Mouse (Mus musculus) forelimb bud, embryonic 11.5 days (tissue): ENCODE measurements around the gene Zdhhc21.
A peak's percentile ranks its signal among the peaks of the same experiment; 100 is the strongest.

ENCODE experiments used
- DNase-seq: peaks from one replicate; pipeline ENCODE4 v3.0.0-alpha.2; 2012; ENCODE audit warnings: low read depth, low spot score

Gene Zdhhc21

GRCm38 (mm10) chr4:82765513-82766216 lies 94.1 kb downstream of the Zdhhc21 start:
- no peak for DNase-seq

DNA sequence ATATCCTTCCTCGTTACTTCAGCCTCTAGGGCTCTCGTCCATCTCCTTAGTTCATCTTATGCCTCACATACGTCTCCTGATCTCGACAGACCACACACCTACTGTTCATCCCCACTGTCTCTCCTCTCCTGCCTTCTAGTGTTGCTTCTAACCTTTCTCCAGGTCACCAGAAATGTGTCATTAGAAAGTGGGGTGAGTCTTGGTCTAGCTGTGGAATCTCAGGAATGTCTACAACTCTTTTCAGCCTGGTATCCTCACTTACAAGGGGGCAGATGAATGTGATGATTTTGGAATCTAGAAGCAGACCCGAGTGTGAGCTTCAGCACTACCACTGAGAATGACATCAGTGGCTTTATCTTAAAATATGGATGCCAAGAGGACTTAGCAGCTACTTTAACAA lies 96.2 kb downstream of the Zdhhc21 start:
- no peak for DNase-seq

DNA sequence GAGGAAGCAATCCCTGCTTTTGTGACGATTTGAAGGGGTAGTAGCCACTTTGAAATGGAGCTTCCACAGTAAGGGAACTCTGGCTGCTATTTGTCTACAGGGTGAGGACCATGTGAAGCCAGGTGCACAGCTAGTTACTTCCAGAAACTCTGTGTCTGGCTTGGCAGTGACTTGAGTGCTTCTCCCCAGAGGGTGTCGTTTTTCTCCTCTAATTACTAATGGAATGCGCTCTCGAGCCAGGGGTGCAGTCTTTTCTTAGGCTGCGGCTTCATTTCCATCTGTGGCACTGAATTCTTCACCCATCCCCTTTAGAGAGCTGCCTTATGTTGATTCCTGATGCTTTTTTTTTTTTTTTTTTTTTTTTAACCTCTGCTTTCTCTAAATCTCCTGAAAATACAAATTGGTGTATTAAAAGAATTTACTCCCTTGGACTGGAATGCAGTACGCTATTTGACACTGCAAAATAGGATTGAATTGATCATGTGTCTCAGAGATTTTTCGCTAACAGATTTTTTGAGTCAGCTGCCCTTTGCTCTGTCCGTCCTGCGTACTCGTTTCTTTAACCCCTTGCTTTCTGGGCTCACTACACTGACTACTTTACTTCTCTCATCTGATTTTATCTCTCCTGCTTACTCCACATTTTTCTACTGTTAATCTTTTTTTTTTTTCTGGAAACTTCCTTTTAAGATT lies 97.2 kb downstream of the Zdhhc21 start:
- peak; percentile 69 for DNase-seq

GRCm38 (mm10) chr4:82756295-82756626 lies 103.5 kb downstream of the Zdhhc21 start:
- no peak for DNase-seq

DNA sequence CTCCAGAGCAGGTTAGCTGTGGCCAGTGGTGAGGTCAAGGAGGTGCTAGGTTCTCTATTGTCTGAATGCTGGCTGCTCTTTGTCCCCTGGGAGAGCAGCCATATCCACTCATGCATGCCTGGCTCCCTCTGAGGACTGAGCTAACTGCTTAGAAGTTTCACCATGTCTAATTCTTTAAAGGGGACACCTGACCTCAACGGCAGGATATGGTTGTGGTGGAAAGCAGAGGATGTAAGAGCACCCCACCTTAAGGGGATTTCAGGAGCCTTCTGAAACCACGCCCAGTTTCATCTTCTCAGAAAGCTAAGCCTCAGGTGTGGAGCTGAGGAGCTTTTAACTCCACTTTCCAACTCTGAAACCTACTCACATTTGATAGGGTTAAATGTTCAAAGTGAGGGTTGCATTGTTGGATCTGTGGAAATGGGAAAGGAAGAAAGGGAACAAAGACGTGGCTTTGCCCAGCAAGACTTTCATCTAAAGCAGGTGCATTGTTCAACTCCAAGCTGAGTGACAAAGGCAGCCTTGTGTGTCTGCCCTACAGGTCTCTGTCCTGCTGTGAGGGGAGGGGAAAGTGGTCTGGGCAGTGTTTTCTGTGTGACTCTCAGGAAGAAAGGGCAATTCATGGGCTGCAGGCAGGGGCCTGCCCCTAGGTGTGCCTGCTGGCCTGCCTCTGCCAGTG lies 104.0 kb downstream of the Zdhhc21 start:
- DNase-seq, result peak; percentile 52
